Mouse (Mus musculus) embryonic fibroblast, embryonic 13.5 days (primary cell): ENCODE measurements around the gene Samd4b.

Experiments
- CTCF ChIP-seq: IDR thresholded peaks from 2 replicates; pipeline ENCODE4 v1.5.1; 2011; ENCODE audit warnings: mild to moderate bottlenecking, control low read depth, low read length, moderate library complexity, borderline replicate concordance; ENCODE audit not compliant: insufficient read depth
- POLR2A ChIP-seq: IDR thresholded peaks from 2 replicates; pipeline ENCODE4 v1.6.1; 2011; ENCODE audit warnings: low read depth, mild to moderate bottlenecking, control low read depth, low read length, moderate library complexity

- TF ChIP-seq POLR2A (no peak), CTCF (no peak)
Measured at GRCm38 (mm10) chr7:28586663-28587411, 11.1 kb downstream of the Samd4b start.
